Mouse (Mus musculus): ENCODE measurements around the gene Clint1.
A peak's percentile ranks its signal among the peaks of the same experiment; 100 is the strongest.

Clint1 gene

GRCm38 (mm10) chr11:45937478-45937877, 85.6 kb downstream of the Clint1 start:
- no peak for DNase-seq

- no peak for DNase-seq
These were observed 87.1 kb downstream of the Clint1 start for GRCm38 (mm10) chr11:45938917-45939316.

GRCm38 (mm10) chr11:45942281-45942680, 90.4 kb downstream of the Clint1 start:
- no peak for DNase-seq

- no peak for DNase-seq
These were observed 91.4 kb downstream of the Clint1 start for GRCm38 (mm10) chr11:45943108-45943705.

GRCm38 (mm10) chr11:45943891-45944642, 92.2 kb downstream of the Clint1 start:
- DNase-seq: no peak

- peak; percentile 93 to 94 for DNase-seq
These were observed 92.8 kb downstream of the Clint1 start, which contains the start of gene Lsm11 for GRCm38 (mm10) chr11:45944643-45945156. Lsm11 (minus strand) TSS chr11:45944935.

- DNase-seq: no peak
These were observed 94.9 kb downstream of the Clint1 start for GRCm38 (mm10) chr11:45946796-45947195.

- no peak for DNase-seq
These were observed 95.6 kb downstream of the Clint1 start for GRCm38 (mm10) chr11:45947491-45947890.

GRCm38 (mm10) chr11:45955127-45955627, 103.3 kb downstream of the Clint1 start, which contains the start of gene Thg1l:
Thg1l (minus strand) TSS chr11:45955494.
- DNase-seq: peak; percentile 92 to 94

- DNase-seq: no peak
These were observed 107.7 kb downstream of the Clint1 start for GRCm38 (mm10) chr11:45959598-45959997.

- DNase-seq: no peak
These were observed 108.2 kb downstream of the Clint1 start for GRCm38 (mm10) chr11:45960003-45960402.
